Mouse (Mus musculus): ENCODE measurements around the gene Pcgf6. TPM values are rescaled to one million over a fixed set of nuclear protein-coding genes. Genes with fewer than 3 reads are reported as not detected.

Pcgf6 gene
- 1 to 10 TPM; 1.6 to 1.7 TPM for total RNA-seq (2023)

DNA sequence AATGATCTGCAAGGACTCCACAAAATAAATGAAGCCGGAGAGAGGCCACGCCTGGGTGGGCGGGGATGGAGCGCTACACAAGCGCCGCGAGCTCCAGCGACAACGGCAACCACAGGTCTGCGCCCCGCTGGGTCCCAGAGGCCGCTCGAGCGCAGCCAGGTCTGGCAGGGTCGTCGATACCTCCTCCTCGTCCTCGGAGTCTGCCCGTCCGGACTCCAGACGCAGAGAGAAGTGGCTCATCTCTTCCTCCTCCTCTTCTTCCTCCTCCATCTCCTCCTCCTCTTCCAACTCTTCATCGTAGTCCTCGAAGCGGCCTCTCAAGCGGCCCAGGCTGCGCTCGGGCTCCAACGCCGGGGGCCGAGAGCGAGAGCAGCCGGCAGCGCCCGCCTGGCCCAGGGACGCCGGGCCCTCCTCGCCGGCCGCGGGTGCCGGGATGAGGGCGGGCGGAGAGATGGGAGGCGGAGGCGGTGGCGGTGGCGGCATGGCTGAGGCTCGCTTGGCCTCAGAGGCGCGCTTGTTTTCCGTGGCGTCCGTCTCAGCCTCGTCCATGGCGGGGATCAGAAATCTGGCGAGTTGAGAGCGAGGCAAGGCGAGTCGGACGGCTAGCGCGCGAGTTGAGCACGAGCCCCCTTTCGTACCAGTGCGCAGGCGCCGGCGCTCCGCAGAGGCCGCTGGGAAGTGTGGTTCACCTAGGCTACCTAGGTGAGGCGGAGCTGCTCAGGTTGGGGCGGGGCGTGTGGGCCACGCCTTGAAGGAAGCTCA, at the start of gene Pcgf6:
Gene Pcgf6 (minus strand): TSS at position 636 of the 762 bp plus-strand sequence.

DNA sequence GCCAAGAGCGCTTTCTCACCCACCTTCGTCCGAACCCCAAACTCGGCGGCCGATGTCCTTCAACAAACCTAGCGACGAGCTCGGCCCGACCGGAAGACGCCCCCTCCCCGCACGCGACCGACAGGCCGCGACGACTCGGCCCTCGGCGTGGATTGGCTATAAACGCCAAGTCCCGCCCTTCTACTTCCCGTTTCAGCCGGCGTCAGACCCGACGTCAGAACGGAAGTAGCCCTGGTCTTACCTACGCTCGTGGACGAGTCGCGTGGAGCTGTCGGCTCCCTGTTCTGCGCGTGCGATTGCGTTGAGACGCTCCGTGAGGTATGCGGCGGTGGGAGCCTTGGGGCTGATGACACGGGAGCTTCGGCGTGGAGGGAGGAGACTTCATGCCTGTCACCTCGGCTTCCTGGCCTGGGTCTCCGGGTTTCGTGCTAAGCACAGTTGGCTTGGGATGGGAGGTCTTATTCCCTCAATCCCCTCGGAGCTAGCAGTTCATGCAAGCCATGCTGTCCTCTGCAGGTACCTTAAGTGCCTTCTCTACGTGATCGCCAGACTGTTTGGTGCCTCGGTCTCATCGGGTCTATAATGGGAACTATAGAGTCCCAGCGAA, 39.9 kb upstream of the Pcgf6 start, which contains the start of the genes Usmg5 and Pdcd11:
Gene Usmg5 (minus strand): TSS at position 98 of the 607 bp plus-strand sequence.
Gene Pdcd11 (plus strand): TSS at position 219 of the 607 bp plus-strand sequence.

DNA sequence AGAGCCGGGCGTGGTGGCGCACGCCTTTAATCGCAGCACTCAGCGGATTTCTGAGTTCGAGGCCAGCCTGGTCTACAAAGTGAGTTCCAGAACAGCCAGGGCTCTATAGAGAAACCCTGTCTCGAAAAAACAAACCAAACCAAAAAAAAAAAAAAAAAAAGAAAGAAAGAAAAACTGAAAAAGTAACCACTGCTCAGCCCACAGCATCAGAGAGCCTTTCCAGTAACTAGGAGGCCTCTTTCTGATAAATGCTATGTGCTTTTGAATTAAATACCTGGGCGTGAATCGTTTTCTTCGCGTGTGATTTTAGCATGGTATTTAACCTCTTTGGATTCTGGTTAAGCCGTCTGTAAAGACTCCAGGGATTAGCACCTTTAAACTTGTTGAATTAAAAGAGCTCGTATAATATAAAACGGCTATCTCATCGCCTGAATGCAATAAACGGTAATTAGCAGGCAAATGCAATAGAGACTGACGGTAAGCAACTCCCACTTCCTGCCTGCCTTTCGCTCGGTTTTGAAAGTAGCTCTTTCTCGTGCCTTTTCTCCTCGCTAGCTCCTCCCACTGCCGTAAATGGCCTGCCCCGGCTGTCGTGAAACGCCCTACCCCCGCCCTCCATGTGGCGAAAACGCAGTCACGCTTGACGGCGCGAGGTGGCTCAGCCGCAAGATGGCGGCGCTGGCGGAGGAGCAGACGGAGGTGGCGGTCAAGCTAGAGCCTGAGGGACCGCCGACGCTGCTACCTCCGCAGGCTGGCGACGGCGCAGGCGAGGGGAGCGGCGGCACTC, 16.6 kb upstream of the Pcgf6 start, which contains the start of gene Taf5:
Gene Taf5 (plus strand): TSS at position 651 of the 787 bp plus-strand sequence.

DNA sequence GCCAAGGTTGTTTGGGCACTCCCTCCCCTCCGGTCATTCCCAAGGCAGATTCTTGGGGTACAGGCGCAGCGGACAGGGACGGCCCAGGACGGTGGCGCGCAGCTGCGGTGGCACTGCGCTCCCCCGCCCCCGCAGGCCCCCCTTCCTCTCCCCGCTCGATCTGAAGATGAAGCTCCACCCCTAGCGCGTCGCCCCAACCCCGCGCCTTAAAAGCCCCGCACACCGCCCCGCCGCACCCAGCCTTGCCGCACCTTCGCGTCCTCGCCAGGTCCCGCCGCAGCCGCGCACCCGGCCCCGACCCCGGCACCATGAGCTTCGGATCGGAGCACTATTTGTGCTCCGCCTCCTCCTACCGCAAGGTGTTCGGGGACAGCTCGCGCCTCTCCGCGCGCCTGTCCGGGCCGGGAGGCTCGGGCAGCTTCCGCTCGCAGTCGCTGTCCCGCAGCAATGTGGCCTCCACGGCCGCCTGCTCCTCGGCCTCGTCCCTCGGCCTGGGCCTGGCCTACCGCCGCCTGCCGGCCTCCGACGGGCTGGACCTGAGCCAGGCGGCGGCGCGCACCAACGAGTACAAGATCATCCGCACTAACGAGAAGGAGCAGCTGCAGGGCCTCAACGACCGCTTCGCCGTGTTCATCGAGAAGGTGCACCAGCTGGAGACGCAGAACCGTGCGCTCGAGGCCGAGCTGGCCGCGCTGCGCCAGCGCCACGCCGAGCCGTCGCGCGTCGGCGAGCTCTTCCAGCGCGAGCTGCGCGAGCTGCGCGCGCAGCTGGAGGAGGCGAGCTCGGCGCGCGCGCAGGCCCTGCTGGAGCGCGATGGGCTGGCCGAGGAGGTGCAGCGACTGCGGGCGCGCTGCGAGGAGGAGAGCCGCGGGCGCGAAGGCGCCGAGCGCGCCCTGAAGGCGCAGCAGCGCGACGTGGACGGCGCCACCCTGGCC, 36.0 kb downstream of the Pcgf6 start, which contains the start of the genes Ina and Nt5c2:
Gene Ina (plus strand): TSS at position 252 of the 935 bp plus-strand sequence.
Gene Nt5c2 (minus strand): TSS at position 707 of the 935 bp plus-strand sequence.

Other genes with a start within 250 kb of the Pcgf6 start
- gene Ina, start 36.2 kb downstream of the Pcgf6 start, total RNA-seq (2023): not detected
- 10 to 100 TPM; 86.5 to 89.7 TPM for gene Nt5c2, start 35.8 kb downstream of the Pcgf6 start, total RNA-seq (2023)
- gene Taf5, start 16.8 kb upstream of the Pcgf6 start, total RNA-seq (2023): 1 to 10 TPM; 7.9 to 9.5 TPM
- gene Usmg5, start 39.7 kb upstream of the Pcgf6 start, total RNA-seq (2023): 100 to 1,000 TPM; 144 to 162 TPM
- 1 to 10 TPM; 7.8 to 9.2 TPM for gene Pdcd11, start 39.9 kb upstream of the Pcgf6 start, total RNA-seq (2023)
- 10 to 100 TPM in 1 of 2 experiments, 1 to 10 TPM in 1; 9.1 to 13.5 TPM for gene Calhm2, start 87.4 kb upstream of the Pcgf6 start, total RNA-seq (2023)
- not detected for gene Calhm1, start 93.3 kb upstream of the Pcgf6 start, total RNA-seq (2023)
- gene Calhm3, start 106.9 kb upstream of the Pcgf6 start, total RNA-seq (2023): not detected
- gene Neurl1a, start 127.9 kb upstream of the Pcgf6 start, total RNA-seq (2023): under 1 TPM in 1 of 2 experiments, not detected in 1; 0.11 TPM